Mouse (Mus musculus) myocyte (in vitro differentiated cells): ENCODE results near the gene Pold4.

Source experiments
- CEBPB ChIP-seq: IDR thresholded peaks from 2 replicates; pipeline ENCODE4 v1.6.1; 2011; ENCODE audit warnings: mild to moderate bottlenecking, moderate library complexity; ENCODE audit not compliant: poor library complexity, insufficient read depth, severe bottlenecking
- MAX ChIP-seq: IDR thresholded peaks from one replicate; pipeline ENCODE4 v1.6.1; 2011; ENCODE audit warnings: low read depth, mild to moderate bottlenecking, control low read depth
- POLR2A ChIP-seq: IDR thresholded peaks from one replicate; pipeline ENCODE4 v1.6.1; 2011; ENCODE audit warnings: low read depth, mild to moderate bottlenecking, control low read depth, moderate library complexity; ENCODE audit not compliant: insufficient read length
- POLR2AphosphoS2 ChIP-seq: IDR thresholded peaks from one replicate; pipeline ENCODE4 v1.6.1; 2011; ENCODE audit warnings: low read depth, control low read depth; ENCODE audit not compliant: insufficient read length

DNA sequence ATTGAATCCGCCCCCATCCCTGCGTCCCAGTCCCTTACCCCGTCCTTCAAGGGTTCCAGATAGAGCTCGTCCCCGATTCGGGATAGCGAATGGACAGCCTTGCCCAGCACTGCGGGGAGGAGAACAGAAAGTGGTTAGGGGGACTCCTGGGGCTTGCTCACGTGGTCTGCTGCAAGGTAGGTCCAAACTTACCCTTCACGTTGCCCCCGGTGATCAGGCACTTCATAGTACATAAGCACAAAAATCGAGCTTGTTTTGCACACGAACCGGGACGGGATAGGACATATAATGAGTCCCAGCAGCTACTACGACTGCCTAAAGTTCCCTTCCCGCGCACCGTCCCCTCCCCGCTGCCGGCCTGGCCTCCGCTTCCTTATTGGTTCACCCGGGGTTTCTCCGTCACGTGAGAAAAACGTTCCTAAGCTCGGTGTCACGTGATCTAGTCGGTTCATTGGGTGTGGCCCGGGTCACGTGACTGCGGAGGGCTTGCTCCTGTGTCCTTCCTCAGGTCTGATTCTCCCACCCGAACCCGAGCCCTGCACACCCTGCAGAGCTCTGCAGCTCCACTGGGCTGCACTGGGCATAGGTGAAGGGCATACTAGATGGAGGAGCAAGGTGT is 30.3 kb upstream of the Pold4 start, which contains the start of gene Rad9a:
- TF ChIP-seq POLR2A, result peak; percentile 74
- TF ChIP-seq CEBPB, result no peak
- TF ChIP-seq MAX, result no peak
- peak; percentile 84 for TF ChIP-seq POLR2AphosphoS2
